Mouse (Mus musculus) layer of hippocampus, adult 9-10 months (tissue): ENCODE measurements around the gene Chrna9.

ENCODE experiments used
- DNase-seq: peaks from one replicate; pipeline ENCODE4 v3.0.0; 2022; ENCODE audit warnings: low spot score

The Chrna9 gene

DNA sequence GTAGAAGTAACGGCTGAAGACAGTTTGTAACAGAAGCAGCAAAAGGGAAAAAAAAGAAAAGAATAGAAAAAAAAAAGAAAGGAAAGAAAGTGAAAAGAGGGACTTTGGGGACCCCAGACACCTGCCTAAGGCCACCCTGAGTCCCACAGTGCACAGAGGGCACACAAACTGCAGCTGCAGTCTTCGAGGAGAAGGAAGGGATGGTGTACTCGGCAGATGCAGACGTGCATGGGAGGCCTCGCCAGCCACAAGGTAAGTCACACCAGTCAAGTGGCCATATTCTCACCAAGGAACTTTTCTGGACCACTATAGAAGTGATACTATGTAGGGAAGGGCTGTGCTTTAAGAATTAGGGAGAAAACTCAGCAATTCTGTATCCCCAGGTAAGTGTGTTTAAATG lies at the start of gene Chrna9:
Chrna9 (plus strand) TSS at position 139 of the 400 bp plus-strand sequence.
- DNase-seq: no peak

DNA sequence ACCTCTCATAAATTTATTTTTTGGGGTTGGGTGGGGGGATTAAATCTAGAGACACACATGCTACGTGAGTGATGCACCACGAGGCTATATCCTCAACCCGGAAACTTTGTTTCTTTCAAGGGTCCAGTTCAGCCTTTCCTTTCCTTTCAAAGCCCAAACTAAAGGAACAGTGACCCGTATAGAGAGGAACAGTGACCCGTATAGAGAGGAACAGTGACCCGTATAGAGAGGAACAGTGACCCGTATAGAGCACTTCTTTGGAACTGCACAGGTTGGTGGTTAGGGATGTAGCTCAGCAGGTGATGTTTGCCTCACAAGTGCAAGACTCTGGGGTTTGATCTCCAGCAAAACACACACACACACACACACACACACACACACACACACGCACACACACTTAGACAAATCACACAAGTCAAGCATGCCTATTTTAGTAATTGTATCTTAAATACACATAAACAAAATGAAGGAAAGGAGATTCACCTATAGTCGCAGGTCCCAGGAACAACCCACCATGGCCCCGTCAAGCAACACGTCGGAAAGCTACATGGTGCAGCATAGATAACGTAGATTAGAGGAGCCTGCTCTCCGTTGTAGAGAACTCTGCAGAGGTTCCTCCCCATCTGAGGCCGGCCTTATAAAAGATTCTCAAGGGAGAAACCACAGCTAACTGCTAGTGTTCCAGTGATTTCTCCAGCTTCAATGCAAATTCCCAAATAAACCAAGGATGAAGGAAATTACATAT lies 48.9 kb upstream of the Chrna9 start:
- DNase-seq: no peak

DNA sequence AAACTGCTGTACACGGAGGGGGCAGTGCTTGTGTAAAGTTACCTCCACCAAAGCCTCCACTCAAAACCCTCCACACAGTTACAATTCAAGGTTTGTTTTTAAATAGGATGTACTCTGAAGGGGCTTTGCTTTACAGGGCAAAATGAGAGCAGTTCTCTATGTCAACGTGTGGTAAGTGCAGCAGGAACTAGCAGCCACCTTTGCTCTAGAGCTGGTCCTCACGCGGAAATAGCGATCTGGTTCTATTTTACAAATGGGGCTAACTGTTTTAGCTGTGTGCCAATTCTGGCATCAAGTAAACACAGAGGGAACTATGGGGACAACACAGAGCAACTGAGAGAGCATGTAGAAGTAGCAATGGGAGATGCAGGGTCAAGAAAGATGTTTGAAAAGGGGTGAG lies 46.6 kb upstream of the Chrna9 start:
- no peak for DNase-seq

DNA sequence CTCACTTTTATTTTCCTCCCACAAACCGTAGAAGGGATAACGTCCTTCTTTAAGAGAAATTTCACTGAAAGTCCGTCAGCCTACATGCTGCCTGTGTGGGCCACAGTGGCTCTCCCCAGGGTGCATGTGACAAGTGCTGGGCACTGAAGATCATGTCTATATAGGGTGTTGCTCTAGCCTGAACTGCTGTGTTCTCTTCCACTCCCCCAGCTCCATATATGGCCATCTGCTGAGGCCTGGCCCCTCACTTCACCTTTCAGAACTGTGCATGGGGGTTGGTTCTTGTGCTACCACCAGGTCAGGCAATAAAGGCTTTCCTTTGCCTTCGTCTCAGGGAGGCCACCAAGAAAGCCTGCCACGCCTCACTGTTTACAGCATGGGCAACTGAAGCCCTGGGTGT lies 45.7 kb upstream of the Chrna9 start:
- no peak for DNase-seq

DNA sequence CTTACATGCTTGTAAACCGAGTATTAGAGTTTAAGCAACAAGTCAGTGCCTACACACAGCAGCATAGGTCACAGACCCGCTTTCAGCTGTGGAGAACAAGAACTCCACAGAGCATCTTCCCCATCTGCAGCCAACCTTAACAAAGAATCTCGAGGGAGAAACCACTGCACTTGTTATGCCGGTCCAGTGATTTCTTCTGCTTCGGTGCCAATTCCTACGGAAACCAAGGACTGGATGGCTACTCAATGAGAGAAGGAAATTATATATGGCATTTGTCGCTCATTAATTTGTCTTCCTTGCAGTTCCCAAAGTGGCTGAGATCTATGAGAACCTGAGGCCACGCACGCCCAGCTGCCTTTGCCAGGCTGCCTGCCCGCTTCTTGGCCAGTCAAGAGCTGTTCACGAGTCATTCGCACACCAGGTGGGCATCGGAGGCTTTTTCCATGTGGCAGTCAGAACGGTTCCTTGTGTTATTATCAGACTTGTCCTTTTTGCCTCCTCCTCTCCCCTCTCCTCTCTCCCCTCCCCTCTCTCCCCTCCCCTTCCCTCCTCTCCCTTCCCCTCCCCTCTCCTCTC lies 43.4 kb upstream of the Chrna9 start:
- DNase-seq: no peak

DNA sequence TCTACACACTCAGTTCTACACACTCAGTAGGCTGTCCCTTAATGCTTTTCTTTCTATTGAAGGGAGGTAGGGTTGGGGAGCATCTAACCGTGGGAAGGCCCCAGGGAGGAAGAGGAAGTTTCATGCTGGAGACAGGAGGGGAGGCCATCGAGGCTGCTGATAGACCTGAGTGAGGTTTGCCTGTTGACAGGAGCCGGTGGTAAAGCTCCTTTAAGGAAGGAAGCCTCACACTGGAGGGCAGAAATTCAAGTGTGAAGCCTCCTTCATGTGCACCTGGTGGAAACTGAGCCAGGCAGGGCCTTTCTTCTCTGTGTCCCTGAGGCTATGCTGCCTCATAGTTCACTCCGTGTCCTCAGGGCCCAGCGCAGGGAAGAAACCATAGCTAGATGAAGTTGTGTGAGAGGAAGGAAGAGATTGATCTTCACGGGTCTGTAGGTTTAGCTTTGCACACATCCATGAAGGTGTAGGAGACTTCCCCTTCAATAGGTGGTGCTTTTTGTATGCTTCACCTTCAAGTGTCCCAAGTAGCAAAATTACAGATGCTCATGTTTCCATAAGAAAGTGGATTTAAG lies 39.5 kb upstream of the Chrna9 start:
- DNase-seq: no peak

DNA sequence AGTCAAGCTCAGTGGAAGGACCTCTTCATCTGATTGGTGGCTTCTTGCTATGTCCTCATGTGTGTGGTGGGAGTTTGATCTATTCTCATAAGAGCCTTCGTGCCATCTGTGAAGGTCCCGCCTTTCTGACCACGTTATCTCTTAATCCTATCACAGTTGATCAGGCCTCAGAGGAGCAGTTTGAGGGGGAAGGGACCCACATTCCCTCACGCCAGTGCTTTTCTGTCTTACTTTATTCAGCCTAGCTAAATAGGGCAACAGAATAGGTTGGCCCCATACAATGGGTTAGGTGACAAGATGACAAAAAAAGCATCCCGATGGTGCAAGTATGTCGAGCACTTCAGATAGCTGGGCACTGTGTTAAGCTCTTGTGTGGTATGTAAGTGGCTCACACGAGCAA lies 39.0 kb upstream of the Chrna9 start:
- no peak for DNase-seq

DNA sequence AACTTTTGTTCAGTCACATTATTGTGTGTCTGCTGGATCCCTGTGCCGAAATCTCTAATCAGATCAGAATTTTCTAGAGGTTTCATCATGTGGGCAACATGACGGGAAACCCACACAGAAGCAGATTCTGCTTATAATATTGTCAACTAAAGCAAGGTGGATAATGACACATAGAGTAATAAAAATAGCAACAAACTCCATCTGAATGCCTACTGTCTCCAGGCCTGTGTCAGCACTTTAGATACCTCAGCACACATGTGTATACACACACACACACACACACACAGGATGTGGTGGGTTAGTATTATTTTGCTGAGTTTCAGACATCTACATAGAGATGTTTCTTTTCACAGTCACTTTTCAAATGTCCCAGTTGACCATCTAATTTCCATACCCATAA lies 37.0 kb upstream of the Chrna9 start:
- DNase-seq: no peak

DNA sequence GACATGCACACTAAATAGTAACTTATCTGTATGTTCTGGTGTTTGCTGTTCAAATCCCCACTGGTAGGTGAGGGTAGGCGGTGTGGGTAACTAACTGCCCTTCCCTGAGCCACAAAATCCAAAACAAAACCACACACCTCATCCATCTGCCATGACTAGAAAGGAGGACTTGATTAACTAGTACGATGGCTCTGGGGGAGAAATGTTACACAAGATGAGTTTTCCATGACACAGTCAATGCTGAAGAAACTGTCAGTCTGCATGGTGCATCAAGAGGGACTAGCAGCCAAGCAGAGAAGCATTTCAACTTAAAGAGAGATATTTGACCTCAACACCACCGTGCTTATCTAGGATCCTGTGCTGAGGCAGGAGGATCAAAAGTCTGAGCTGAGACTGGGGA lies 36.0 kb upstream of the Chrna9 start:
- no peak for DNase-seq

DNA sequence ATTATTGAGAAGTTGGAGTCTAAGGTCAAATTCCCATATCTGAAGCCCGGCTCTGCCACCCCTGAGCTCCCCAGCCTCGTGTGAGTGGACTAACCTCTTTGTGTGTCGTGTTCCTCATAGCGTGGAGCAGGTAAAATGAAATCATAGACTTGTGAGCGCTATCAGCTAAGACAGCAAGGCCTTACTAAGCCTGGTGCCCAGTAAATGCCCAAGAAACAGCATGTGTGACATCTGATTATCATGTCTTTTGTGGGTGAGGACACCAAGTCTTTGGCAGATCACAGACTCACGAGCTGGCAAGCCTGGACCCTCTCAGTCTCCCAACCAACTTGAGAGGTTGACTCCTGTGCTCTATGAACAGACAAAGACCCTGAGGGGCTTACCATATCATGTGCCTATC lies 34.6 kb upstream of the Chrna9 start:
- DNase-seq: no peak

DNA sequence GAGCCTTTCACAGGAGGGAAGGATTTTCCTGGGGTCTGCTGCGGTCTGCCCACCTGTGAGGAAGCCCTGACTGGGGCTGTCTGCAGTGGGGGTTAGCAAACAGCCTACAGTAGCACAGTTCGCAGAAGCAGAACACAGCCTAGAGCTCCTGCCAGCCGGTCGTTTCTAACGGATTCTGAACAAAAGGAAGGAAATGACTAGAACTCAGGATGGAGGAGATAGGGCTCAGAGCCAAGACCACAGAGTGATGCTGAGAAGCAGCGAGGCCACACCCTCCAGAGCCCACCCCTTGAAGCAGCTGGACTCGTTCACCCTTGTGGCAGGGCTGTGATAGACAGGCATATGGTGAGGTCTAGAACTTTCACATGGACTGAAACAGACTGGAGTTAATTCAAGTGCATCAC lies 33.9 kb upstream of the Chrna9 start:
- no peak for DNase-seq

DNA sequence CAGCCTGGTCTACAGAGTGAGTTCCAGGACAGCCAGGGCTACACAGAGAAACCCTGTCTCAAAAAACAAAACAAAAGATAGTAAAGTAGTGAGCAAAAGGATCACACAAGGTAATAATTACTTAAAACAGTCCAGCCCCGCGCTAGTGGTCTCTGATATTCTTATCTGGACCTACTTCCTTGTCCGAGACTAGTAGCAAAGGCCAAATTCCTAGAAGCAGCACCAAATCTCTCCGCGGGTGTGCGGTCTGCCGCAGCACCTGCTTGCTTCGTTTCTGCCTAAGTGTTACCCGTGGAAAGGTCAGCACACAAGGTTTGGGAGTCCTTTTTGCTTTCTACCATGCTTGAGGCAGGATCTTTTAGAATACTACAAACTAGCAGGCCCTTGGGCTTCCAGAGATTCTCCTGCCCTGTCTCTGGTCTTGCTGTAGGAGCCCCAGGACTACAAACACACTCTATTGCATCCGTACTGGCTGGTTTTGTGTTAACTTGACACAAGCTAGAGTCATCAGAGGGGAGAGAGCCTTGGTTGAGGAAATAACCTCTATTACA lies 32.8 kb upstream of the Chrna9 start:
- DNase-seq: no peak

DNA sequence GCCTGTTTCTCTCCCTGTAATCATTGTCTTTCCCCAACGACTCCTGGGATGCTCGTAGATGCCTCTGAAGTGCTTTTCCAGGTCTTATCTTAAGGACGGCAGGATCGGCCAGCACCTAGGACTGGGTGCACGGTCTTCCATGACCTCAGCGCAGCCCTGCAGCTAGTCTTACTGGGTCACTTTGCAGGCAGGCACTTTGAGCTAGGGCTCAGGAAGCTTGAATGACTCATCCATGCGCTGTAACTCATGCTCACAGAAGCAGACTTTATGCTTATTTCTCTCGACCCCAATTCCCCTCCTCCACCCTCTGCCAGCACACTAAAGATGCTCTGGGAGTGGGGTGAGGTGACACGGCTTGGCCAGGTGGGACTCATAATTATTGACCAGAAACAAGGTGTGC lies 31.9 kb upstream of the Chrna9 start:
- no peak for DNase-seq

DNA sequence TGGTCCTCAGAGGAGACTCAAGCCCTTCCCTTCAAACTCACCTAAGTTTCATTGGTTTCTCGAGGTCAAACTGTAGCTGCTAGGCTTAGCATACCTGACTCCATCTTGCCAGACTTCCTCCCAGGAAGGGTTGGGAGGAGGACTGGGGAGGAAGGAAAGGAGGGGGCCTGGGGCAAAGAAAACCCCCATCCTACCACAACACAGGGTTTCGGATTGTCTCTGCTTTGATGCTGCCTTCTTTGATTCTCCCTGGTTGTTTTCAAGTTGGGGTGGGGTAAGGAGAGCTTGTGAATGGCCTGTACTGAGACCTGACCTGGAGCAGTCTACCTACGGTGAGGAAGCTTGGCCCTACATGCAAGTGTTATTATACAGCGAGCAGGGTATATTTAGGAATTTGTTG lies 30.2 kb upstream of the Chrna9 start:
- DNase-seq: no peak

DNA sequence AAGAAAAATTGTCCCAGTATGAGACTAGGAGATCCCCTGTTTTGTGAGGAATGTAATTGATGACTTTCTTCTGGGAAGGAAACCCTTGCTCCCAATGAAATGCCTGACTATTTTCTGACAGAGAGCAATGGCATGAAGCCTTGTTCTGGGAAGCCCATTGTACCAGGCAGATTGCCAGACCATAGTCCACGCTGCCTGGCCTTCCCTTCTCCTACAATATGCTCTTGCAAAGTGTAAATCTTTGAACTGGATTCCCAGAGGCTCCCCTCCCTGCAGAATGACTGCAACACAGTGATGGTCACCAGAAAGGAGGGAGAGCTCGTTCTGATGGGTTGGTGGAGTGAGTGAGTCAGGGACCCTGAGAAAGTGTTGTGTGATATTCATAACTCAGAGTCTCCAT lies 26.0 kb upstream of the Chrna9 start:
- no peak for DNase-seq

DNA sequence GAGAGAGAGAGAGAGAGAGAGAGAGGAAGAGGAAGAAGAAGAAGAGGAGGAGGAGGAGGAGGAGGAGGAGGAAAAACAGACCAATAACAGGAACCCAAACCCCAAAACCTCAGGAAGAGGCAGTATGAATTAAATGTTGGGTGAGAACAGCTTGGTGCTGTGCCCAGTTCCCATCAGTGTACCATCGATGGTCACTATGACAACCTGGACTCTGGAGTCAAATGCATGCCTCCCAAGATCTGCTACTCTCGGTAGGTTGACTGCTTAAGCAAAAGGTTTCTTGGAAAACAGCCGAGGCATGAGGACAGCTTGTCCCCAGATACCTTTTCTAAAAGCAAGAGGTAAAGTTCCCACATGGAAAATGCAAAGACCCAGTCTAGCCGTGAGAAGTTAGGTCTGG lies 25.4 kb upstream of the Chrna9 start:
- no peak for DNase-seq

DNA sequence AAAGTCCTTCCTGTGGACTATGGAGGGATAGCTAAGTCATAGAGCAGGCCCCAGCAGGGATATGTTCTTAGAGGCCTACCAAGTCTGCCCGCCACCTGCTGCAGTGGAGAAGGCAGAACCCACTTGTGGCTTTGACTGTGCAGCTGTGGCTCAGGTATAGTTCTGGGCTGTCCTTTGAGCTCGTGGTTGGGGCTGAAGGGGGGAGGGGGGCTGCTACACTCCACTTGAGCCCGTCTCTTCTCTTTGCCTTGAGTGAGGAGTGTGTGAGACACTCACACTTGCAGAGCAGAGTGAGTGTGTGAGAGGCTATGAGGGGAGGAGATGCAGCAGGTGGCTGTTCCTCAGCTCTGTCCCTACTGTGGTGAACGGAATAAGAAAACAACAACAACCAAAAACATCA lies 24.3 kb upstream of the Chrna9 start:
- DNase-seq: no peak

DNA sequence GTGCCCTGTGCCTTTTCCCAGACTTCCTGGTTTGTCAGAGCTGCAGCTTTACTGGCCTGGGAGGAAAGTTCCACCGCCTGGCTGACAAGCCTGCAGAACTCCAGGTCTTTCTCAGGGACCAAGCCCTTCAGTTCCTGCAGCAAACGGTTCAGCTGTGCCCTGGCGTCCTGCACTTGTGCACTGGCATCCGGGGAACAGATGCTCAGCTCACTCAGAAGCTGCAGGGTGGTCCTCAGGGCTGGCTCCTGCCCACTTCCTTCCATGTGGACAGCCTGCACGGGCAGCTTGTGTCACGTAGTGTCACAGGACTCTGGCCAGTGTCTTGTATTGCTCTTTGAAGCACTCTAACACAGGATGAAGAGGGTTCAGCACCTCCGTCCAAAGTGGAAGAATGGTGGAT lies 23.0 kb upstream of the Chrna9 start:
- DNase-seq: no peak

DNA sequence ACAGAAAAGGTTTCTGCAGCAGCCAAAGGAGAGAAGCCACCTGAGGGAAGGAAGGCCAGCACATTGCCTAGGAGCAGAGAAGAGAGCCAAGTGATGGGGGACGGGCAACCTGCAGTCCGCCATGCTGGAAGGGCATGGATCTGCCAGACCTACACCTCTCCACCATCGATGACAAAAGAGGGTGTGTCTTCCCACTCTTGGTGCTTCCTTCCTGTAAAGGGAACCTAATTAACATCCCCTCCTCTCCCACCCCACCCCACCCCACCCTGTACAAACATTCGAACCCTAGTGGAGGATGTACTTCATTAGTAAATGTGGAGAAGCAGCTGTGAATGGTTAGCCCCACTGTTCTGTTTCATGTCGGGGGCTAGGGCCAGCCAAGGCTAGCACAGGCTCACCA lies 22.5 kb upstream of the Chrna9 start:
- no peak for DNase-seq

DNA sequence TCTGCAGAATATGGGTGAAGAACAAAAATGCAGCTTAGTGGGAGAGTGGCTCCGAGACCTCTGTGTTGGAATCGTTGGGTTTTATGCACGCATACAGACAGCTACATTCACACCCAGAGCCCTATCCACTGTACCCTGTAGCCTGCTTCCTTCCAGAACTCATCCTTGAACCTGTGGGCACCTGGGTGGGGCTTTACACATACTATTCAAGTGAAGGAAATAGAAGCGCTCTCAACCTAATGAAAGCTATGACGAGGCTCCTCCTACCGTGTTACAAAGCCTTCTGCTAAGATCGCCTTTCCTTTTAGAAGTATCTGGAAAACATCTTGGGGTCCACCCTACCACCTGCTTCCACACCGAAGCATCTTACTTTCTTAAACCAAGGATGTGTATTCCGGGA lies 21.6 kb upstream of the Chrna9 start:
- DNase-seq: no peak

DNA sequence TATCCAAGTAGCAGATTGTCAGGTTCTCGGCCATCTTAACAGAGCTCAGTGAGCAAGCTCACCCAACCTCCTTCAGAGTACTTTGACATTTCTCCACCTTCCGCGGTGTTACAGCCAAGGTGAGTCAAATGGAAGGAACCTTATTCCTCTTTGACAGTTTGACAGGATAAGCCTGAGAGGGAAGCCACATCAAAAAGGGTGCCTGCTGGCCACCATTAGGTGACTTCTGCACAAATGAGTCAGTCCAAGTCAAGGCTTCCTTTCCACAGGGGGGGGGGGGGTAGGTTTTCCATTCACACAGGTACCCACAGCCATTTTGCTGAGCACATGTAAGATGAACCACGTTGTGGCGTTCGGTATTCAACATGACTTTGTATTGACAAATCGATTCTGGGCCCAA lies 20.4 kb upstream of the Chrna9 start:
- DNase-seq: no peak

DNA sequence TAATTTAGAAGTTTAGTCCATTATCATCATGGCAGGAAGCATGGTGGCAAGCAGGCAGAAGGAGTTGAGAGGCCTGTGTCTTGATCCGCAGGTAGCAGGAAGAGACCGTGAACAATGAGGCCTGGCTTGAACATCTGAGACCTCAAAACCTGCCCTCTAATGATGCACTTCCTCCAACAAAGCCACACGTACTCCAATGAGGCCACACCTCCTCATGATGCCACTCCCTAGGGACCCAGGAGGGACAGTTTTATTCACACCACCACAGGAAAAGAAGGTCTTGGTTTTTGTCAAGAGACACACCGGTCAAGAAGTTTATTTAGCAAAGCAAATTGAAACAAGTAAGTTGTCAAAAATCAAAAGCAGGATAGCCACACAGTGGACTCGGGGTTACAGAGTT lies 17.8 kb upstream of the Chrna9 start:
- DNase-seq: no peak

DNA sequence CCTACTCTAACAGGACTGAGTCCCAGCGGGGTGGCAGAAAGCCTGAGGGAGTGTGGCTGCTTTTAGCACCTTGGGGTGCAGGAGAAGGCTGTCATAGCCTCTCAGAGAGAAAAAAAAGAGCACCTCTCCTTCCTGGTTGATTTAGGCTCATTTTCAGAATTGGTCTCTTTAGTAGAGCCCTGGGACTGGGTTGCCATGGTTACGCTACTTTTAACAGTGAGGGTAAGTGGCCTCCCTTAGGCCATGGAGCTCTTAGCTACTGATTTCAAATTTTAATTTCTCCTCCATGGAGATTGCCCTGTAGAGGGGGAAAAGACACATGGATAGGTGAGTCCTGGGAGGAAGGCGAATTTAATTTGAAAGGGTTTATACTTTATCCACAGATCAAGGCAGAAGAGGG lies 16.1 kb upstream of the Chrna9 start:
- DNase-seq: no peak

DNA sequence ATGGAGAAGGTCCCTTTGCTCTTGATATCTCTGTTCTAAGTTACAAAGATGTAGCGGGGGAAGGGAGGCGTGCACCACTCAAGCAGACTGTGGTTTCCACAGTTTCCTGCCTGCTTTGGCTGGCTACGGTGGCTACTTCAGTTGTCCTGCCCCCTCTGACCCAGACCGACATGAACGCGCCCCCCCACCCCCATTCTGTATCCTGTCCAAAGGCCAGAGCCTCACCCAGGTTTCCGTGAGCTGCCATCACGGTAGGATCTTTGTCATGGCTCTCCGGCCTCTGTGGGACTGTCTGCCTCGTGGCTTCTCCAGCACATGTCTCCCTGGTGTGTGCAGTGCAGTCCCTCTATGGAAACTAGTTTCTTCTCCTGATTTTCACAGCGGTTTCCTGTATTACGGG lies 15.4 kb upstream of the Chrna9 start:
- no peak for DNase-seq
